Mouse (Mus musculus): ENCODE data around the gene Edf1.

DNA sequence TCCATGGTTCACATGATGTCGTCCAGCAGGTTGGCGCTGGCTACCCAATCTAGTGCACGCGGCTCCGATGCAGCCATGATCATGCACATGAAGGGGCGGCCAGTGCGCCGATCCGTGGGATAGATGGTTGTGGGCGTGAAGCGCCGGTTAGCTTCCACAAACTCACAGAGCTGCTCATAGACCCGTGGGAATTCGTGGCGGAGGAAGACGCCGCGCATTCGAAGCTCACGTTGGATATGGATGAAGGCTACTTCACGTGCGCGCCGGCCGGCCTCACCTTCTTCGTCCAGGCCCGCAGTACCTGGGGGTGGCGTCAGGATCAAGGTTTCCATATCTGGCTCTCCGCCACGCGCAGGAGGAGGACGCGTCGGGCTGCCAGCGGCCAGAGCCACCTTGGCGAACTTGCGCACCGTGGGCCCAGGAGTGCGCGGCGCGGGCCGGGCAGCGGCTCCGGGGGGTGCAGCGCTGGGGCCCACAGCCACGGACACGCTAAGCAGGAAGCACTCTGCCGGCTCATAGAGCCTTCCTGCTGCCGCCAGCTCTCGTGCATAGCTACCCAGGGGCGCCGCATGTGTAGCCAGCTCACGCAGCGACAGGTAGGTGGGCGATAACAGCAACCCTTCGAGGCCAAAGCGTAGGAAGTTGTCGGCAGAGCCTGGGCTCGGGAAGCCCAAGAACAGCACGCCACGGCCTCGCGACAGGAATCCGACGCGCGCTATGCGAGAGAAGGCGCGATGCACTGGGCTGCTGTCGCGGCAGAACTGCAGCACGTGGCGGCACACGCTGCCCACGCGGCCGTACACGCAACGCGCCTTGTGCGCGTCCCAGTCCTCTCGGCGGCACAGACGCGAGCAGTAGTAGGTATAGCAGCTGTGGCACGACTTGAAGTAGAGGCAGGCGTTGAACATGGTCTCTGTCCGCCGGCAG, 19.6 kb downstream of the Edf1 start:
- TF ChIP-seq POLR2A (IDR thresholded peaks at IDR 0.05; ENCODE audit: low read depth, low read length), result no peak
- TF ChIP-seq CTCF (IDR thresholded peaks at IDR 0.05; ENCODE audit: extremely low read depth, insufficient read depth, insufficient read length, insufficient replicate concordance), result no peak
